Mouse (Mus musculus): ENCODE measurements around the gene H1f0.

- TF ChIP-seq CTCF (IDR thresholded peaks at IDR 0.05; ENCODE audit: low read depth): no peak
- no peak for TF ChIP-seq EP300 (IDR thresholded peaks at IDR 0.05; ENCODE audit: low read depth)
Measured at GRCm38 (mm10) chr15:79062376-79063159, 34.3 kb downstream of the H1f0 start, which contains the start of gene Ankrd54.
